Mouse (Mus musculus) lung, postnatal 14 days (tissue): ENCODE measurements around the gene Gtf3c6.
A peak's percentile ranks its signal among the peaks of the same experiment; 100 is the strongest.

Experiments
- DNase-seq: peaks from one replicate; pipeline ENCODE4 v3.0.0; 2021

The Gtf3c6 gene

GRCm38 (mm10) chr10:40257414-40258255 is at the start of gene Gtf3c6:
Gene Gtf3c6 (minus strand): TSS chr10:40258108.
- DNase-seq, result peak; percentile 94

DNA sequence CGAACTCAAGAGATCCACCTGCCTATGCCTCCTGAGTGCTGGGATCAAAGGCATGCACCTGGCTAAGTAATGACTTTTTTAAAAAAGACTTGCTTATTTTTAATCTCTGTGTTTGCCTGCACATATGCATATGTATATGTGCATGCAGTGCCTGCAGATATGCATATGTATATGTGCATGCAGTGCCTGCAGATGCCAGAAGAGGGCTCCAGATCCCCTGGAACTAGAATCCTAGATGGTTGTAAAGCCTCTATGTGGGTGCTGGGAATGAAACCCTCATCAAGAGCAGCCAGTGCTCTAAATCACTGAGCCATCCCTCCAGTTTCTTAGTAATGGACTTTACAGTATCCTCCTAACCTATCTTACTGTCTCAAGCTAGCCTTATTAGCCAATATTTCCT is 48.1 kb upstream of the Gtf3c6 start:
- no peak for DNase-seq

GRCm38 (mm10) chr10:40302140-40302985 is 44.5 kb upstream of the Gtf3c6 start, which contains the start of gene Amd1:
Gene Amd1 (minus strand): TSS chr10:40302186.
- DNase-seq, result peak; percentile 100

DNA sequence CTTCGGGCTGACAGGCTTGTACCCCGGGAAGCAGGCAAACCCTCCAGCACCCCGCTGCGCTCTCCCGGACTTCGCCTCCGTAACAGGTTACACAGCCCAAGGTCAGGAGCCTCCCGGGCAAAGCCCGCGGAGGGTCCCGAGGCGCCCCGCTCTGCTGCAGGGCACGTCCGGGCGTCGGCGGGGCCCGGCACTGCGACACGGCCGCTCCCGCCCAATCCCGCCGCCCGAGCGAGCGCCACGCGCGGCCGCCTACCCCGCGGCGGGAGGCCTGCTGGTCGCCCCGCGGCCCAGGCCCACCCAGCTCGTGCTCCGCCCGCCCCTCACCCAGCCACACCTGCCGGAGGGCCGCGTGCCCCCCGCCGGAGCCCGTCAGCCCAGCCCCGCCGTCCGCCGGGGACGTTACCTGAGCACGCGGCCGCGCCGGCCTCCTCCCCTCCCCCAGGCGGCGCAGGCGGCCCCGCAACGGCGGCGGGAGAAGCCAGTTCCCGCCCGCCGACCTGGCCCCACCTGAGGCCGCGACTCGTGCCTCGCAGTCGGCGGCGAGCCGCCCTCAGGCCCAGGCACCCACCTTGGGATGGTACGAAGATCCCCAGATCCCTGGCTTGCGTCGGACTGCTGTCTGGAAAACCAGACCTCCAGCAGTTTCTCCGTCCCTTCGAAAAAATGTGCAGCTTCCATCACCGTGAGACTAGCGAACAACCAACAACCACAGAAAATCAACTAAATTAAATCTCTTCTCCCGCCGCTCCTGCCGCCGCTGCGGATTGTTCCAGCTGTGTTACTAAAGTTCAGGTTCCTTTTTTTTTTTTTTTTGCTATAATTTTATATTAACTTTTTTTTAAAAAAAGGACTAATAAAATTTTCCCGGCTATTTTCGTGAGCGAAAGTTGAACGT is 43.5 kb upstream of the Gtf3c6 start:
- peak; percentile 26 for DNase-seq

DNA sequence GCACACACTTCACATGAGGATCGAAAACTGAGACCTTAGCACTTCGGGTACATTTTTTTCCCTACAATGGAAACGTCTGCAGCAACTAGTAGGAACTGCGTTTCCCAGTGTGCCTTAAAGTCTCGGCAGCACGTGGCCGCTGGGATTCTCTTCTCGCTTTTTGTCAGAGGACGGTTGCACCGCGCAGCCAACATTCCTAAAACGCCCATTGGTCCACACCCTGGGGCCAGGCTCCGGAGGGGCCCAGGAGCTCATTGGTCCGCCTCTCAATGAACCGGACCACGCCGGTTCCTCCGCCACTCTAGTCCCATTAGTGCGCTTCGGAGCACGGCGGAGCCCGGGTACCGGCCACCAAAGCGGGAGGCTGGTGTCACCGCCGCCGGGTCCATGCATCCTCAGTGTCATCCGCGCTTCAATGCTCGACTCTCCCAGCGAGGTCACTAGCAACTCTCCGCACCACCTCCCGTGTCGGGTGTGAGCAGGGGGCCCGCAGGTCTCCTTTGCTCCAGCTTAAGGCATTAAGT is 42.8 kb upstream of the Gtf3c6 start:
- DNase-seq, result peak; percentile 80

- DNase-seq, result no peak
These were observed 34.7 kb upstream of the Gtf3c6 start for GRCm38 (mm10) chr10:40292640-40293039.

DNA sequence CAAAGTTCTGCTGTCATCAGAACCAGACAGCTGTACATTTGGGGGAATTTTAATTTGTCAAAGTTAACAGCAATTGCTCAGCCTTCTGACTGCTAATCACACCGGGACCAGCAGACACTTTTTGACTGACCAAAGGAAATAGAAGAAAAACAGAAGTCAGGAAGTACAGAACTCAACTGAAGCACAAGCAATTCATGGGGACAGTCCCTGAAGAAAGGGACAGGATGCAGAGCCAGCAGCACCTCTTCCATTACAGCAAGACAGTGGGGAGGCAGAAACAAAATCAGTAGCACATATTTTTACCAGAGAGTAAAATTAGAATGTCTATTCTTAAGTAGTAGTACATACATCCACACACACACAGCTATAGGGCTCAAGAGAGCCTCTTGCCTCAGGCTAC is 28.9 kb upstream of the Gtf3c6 start:
- DNase-seq, result no peak

DNA sequence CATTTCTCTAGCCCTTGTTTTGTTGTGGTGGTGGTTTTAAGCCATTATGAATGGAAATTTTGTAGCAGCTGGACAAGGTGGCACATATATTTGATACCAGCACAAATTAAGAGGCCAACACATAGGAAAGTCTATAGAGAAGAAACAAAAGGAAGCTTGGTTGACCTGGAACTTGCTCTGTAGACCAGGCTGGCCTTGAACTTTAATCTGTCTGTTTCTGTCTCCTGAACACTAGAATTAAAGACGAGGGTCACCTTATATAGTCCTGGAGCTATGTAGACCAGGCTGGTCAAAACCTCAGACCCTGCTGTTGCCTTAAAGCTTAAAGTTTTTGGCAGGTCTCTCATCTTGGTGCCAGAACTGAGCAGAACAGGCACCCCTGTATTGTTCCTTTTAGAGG is 27.7 kb upstream of the Gtf3c6 start:
- no peak for DNase-seq

GRCm38 (mm10) chr10:40284997-40285396 is 27.1 kb upstream of the Gtf3c6 start:
- no peak for DNase-seq

- DNase-seq, result no peak
These were observed 26.4 kb upstream of the Gtf3c6 start for GRCm38 (mm10) chr10:40284179-40284831.

GRCm38 (mm10) chr10:40283636-40284035 is 25.7 kb upstream of the Gtf3c6 start:
- no peak for DNase-seq

DNA sequence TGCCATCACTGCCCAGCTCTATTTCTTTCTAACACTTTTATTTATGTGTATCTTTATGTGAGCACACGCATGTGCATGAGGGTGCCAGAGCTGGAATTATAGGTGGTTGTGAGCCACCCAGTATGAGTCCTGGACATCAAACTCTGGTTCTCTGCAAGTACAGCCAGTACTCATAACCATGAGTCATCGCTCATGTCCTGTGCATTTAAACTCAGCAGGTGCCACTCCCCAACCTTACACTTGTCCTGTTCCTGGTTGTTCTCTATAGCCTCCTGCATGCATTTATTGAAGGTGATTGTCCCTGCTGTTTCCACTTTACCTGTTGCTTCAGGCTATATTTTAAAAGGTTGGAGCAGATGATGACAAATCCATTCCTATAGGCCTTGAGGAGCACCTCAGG is 23.7 kb upstream of the Gtf3c6 start:
- DNase-seq, result no peak

DNA sequence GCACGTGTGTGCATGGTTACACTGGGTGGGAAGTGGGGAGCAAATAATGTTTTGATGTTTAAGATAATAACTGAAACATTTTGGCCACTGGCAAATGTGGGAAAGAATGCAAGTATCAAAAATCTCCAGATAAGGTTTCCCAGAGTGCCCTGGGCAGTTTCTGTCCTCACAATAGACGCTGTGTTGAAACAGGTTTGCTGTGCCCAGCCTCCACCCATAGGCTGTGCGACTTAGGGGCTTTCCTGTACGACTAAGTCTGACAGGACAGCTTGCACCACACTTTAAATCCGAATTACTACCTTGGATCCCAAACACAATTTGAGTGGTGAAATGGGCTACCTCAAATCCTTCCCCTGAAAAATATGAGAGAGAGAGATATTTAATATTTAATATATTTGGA is 20.4 kb upstream of the Gtf3c6 start:
- DNase-seq, result no peak

- no peak for DNase-seq
These were observed 18.1 kb upstream of the Gtf3c6 start for GRCm38 (mm10) chr10:40275991-40276390.

DNA sequence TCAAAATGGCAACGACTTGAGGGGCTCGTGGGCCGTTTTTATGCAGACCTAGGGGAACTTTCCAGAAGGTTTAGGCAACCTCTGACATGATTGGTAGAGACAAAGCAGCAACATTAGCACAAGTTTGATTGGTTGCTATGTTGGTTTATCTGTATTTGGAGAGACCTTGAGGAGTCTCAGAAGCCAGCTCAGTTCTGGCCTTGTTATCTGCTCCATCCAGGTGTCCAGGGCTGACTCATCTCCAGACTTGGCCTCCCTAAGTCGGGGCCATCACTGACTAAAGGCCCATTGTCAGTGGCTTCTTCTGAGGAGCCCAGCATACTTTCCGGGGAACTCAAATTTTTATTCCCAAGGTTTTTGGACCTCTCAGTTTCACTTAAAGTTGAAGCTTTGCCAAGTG is 16.0 kb upstream of the Gtf3c6 start:
- DNase-seq, result no peak

GRCm38 (mm10) chr10:40271216-40271615 is 13.3 kb upstream of the Gtf3c6 start:
- DNase-seq, result no peak

GRCm38 (mm10) chr10:40264920-40265319 is 7.0 kb upstream of the Gtf3c6 start:
- no peak for DNase-seq

DNA sequence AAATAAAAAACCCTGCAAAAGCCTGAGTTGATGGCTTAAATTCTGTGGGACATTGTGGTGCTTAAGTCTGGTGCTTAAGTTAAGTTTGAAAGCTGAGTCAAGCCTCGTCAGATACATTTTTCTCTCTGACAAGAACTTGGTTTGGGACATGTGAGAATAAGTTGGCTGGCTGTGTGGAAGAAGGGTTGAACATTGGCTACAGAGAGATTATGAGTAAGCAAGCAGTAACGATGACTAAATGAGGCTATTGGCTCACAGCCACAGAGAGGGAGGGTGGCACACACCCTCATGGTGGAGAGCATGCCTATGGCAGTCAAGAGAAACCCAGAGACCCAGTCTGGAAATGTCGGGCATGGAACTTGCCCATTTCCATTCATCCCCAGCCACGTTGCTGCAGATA is 5.8 kb upstream of the Gtf3c6 start:
- DNase-seq, result no peak

- no peak for DNase-seq
These were observed 4.3 kb upstream of the Gtf3c6 start for GRCm38 (mm10) chr10:40262200-40262599.

- DNase-seq, result no peak
These were observed 2.4 kb upstream of the Gtf3c6 start for GRCm38 (mm10) chr10:40260305-40260704.

DNA sequence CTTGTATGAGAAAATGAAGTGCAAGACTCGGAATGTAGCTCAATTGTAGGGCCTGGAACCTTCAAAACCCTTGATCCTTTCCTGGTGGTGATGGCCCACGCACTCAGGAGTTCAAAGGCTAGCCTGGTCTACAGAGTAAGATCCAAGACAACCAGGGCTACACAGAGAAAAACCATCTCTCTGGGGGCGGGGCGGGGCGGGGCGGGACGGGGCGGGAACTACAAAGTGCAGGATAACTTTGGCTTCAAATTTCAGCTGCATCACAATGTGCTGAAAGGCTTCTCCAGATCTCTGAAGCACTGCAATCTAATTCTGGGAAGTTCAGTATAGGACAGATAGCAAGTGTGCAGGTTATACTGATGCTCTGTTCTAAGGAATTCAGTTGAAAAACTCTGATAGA is 1.6 kb upstream of the Gtf3c6 start:
- DNase-seq, result no peak

GRCm38 (mm10) chr10:40258976-40259375 is 1.1 kb upstream of the Gtf3c6 start:
- peak; percentile 63 for DNase-seq
